Mouse (Mus musculus) MEL (cell line): Measurements from ENCODE around the gene Ube2q1. TPM values are rescaled to one million over a fixed set of nuclear protein-coding genes. Genes with fewer than 3 reads are reported as not detected.
A peak's percentile ranks its signal among the peaks of the same experiment; 100 is the strongest.

ENCODE experiments used
- DNase-seq: peaks from one replicate; pipeline ENCODE4 v3.0.0; 2011; ENCODE audit warnings: low read depth, low spot score
- H3K27ac ChIP-seq: 2 replicates; pipeline ENCODE4 v1.5.1; 2012; ENCODE audit warnings: low read depth, mild to moderate bottlenecking, control low read depth, low read length, moderate library complexity; ENCODE audit not compliant: control insufficient read depth
- H3K27me3 ChIP-seq, 2 experiments: fragments of 150-350 bp in 1 of 2; sonication (generic) in 1 of 2; 2 replicates each; pipeline ENCODE4 v1.6.1; 2012; ENCODE audit warnings: low read length in 2 of 2, mild to moderate bottlenecking in 2 of 2, improper control_type of control experiment in 1 of 2, moderate library complexity in 1 of 2; ENCODE audit not compliant: insufficient read depth in 2 of 2, control insufficient read depth in 1 of 2
- H3K36me3 ChIP-seq, 2 experiments: 2 replicates each; pipeline ENCODE4 v1.6.1; 2012 to 2014; ENCODE audit warnings: low read length in 2 of 2, improper control_type of control experiment in 1 of 2, inconsistent platforms in 1 of 2, mild to moderate bottlenecking in 1 of 2; ENCODE audit not compliant: insufficient read depth in 2 of 2, control insufficient read depth in 1 of 2
- H3K4me1 ChIP-seq, 2 experiments: fragments of 150-350 bp in 1 of 2; sonication (generic) in 1 of 2; 2 replicates each; pipeline ENCODE4 v1.6.1; 2012; ENCODE audit warnings: low read length in 2 of 2, improper control_type of control experiment in 1 of 2, mild to moderate bottlenecking in 1 of 2; ENCODE audit not compliant: insufficient read depth in 2 of 2, control insufficient read depth in 1 of 2
- H3K4me3 ChIP-seq, 2 experiments: fragments of 150-350 bp in 1 of 2; sonication (generic) in 1 of 2; 2 replicates each; pipeline ENCODE4 v1.5.1; 2012; ENCODE audit warnings: low read depth in 2 of 2, low read length in 2 of 2, mild to moderate bottlenecking in 2 of 2, moderate library complexity in 2 of 2, control low read depth in 1 of 2, improper control_type of control experiment in 1 of 2; ENCODE audit not compliant: control insufficient read depth in 1 of 2, insufficient read depth in 1 of 2
- H3K79me2 ChIP-seq: 2 replicates; pipeline ENCODE4 v1.6.1; 2012; ENCODE audit warnings: mild to moderate bottlenecking, low read length, moderate library complexity; ENCODE audit not compliant: control insufficient read depth, poor library complexity, insufficient read depth
- H3K9ac ChIP-seq: 2 replicates; pipeline ENCODE4 v1.6.1; 2012; ENCODE audit warnings: low read depth, mild to moderate bottlenecking, control low read depth, low read length, moderate library complexity; ENCODE audit not compliant: control insufficient read depth, poor library complexity, severe bottlenecking
- H3K9me3 ChIP-seq: fragments of 150-350 bp; sonication (generic); replicated peaks from 2 replicates; pipeline ENCODE4 v1.6.1; 2012; ENCODE audit warnings: mild to moderate bottlenecking, low read length, improper control_type of control experiment, moderate library complexity; ENCODE audit not compliant: insufficient read depth
- CTCF ChIP-seq, 3 experiments: IDR thresholded peaks in 2 of 3; conservative IDR thresholded peaks in 1 of 3; 2 replicates each; pipeline ENCODE4 v1.5.1; 2011 to 2012; ENCODE audit warnings: low read length in 3 of 3, low read depth in 2 of 3, mild to moderate bottlenecking in 2 of 3, improper control_type of control experiment in 1 of 3, inconsistent platforms in 1 of 3, mixed read lengths in 1 of 3, moderate library complexity in 1 of 3; ENCODE audit not compliant: control insufficient read depth in 1 of 3, insufficient read depth in 1 of 3, poor library complexity in 1 of 3, severe bottlenecking in 1 of 3
- ETS1 ChIP-seq: IDR thresholded peaks from 2 replicates; pipeline ENCODE4 v1.6.1; 2012; ENCODE audit warnings: low read depth, mild to moderate bottlenecking, inconsistent platforms, low read length, improper control_type of control experiment, moderate library complexity
- MAZ ChIP-seq: IDR thresholded peaks from 2 replicates; pipeline ENCODE4 v1.6.1; 2012; ENCODE audit warnings: low read depth, mild to moderate bottlenecking, inconsistent platforms, low read length, improper control_type of control experiment
- MXI1 ChIP-seq: IDR thresholded peaks from 2 replicates; pipeline ENCODE4 v1.6.1; 2011; ENCODE audit warnings: mild to moderate bottlenecking, low read depth, low read length, improper control_type of control experiment
- MYB ChIP-seq: IDR thresholded peaks from 2 replicates; pipeline ENCODE4 v1.6.1; 2011; ENCODE audit warnings: mild to moderate bottlenecking, low read depth, low read length, improper control_type of control experiment
- POLR2AphosphoS2 ChIP-seq: IDR thresholded peaks from 2 replicates; pipeline ENCODE4 v1.6.1; 2011; ENCODE audit warnings: low read length, improper control_type of control experiment
- RAD21 ChIP-seq: IDR thresholded peaks from 2 replicates; pipeline ENCODE4 v1.6.1; 2011; ENCODE audit warnings: mild to moderate bottlenecking, low read depth, low read length, improper control_type of control experiment
- SIN3A ChIP-seq: IDR thresholded peaks from 2 replicates; pipeline ENCODE4 v1.6.1; 2012; ENCODE audit warnings: low read length, improper control_type of control experiment, inconsistent platforms
- SMC3 ChIP-seq: IDR thresholded peaks from 2 replicates; pipeline ENCODE4 v1.6.1; 2011; ENCODE audit warnings: low read depth, low read length, improper control_type of control experiment
- TBP ChIP-seq: IDR thresholded peaks from 2 replicates; pipeline ENCODE4 v1.8.0; 2011; ENCODE audit warnings: low read depth, low read length, improper control_type of control experiment
- USF1 ChIP-seq: IDR thresholded peaks from 2 replicates; pipeline ENCODE4 v1.6.1; 2014; ENCODE audit warnings: low read depth, mild to moderate bottlenecking, inconsistent platforms, low read length, improper control_type of control experiment, moderate library complexity
- ZC3H11A ChIP-seq: IDR thresholded peaks from 2 replicates; pipeline ENCODE4 v1.6.1; 2012; ENCODE audit warnings: low read depth, mild to moderate bottlenecking, inconsistent platforms, low read length, improper control_type of control experiment
- ZKSCAN1 ChIP-seq: IDR thresholded peaks from 2 replicates; pipeline ENCODE4 v1.6.1; 2012; ENCODE audit warnings: low read depth, mild to moderate bottlenecking, inconsistent platforms, low read length, improper control_type of control experiment, moderate library complexity
- ZNF384 ChIP-seq: IDR thresholded peaks from 2 replicates; pipeline ENCODE4 v1.6.1; 2012; ENCODE audit warnings: low read depth, mild to moderate bottlenecking, inconsistent platforms, low read length, improper control_type of control experiment
- polyA plus RNA-seq, 2 experiments: library from polyadenylated mRNA; stranded (reverse) in 1 of 2; unstranded in 1 of 2; fragments of >175 nt in 1 of 2; fragments of >200 nt in 1 of 2; gene quantifications; 2 replicates each; pipeline versions ENCODE4 v1.2.1 to v1.2.4; 2012; ENCODE audit warnings: low replicate concordance in 2 of 2, low read depth in 1 of 2; ENCODE audit not compliant: insufficient read length in 2 of 2, insufficient read depth in 1 of 2, missing spikeins in 1 of 2
- total RNA-seq: library from RNA; depleted of rRNA; stranded (reverse); fragments of 300-350 nt; gene quantifications from 2 replicates; pipeline ENCODE4 v1.2.3, GENCODE M21; 2012

Gene Ube2q1
- total and polyA plus RNA-seq, 3 experiments, result 73.8 to 162 (median 89.0) TPM

- no peak overlapping the region for H3K27ac ChIP-seq
These were observed 21.2 kb downstream of the Ube2q1 start for GRCm38 (mm10) chr3:89794616-89795015.

GRCm38 (mm10) chr3:89795746-89796145, 22.3 kb downstream of the Ube2q1 start:
- Histone ChIP-seq H3K27me3 (no peaks in the 10 kb centered on the region), H3K79me2 (no peaks in the 10 kb centered on the region), H3K9ac (peak overlapping the region; percentile 34; the same call in 1 of the 2 replicates), H3K9me3 (no peaks in the 10 kb centered on the region), H3K4me3 (peak overlapping the region; percentile 5 to 45), H3K27ac (no peak overlapping the region), H3K4me1 (peaks cover 0 to 14% of the 10 kb centered on the region in 2 experiments; a peak in 2 of 4 replicates), H3K36me3 (peaks cover 0 to 4% of the 10 kb centered on the region in 2 experiments; a peak in 1 of 4 replicates)
- TF ChIP-seq RAD21 (peak; percentile 22), CTCF (IDR thresholded peaks at IDR 0.05 in 2 of 3, conservative IDR thresholded peaks at IDR 0.05 in 1 of 3; ENCODE audit: control insufficient read depth in 1 of 3, insufficient read depth in 1 of 3, low read depth in 2 of 3, low read length in 3 of 3, poor library complexity in 1 of 3, severe bottlenecking in 1 of 3) (peak; percentile 56 to 69 (median 57)), MAZ (0 out of 2 replicates have a peak, but pooled peaks have one; percentile 28), MXI1 (no peak), POLR2AphosphoS2 (no peak), ZC3H11A (no peak), SMC3 (peak; percentile 37), SIN3A (peak; percentile 42; the same call in 1 of the 2 replicates), ZNF384 (no peak), MYB (no peak), ZKSCAN1 (no peak)
- peak; percentile 57 for DNase-seq

More at GRCm38 (mm10) chr3:89794616-89795015, 21.2 kb downstream of the Ube2q1 start:
- Histone ChIP-seq H3K27me3 (no peaks in the 10 kb centered on the region; a peak in 1 of 4 replicates), H3K9ac (no peak overlapping the region), H3K4me1 (peaks cover 0 to 14% of the 10 kb centered on the region in 2 experiments; a peak in 2 of 4 replicates), H3K4me3 (no peak overlapping the region), H3K36me3 (peaks cover 0 to 4% of the 10 kb centered on the region in 2 experiments; a peak in 1 of 4 replicates), H3K79me2 (no peaks in the 10 kb centered on the region), H3K9me3 (no peaks in the 10 kb centered on the region)
- TF ChIP-seq SMC3, result peak; percentile 40
- TF ChIP-seq RAD21, result peak; percentile 31
- TF ChIP-seq ZC3H11A, result no peak
- TF ChIP-seq ETS1, result no peak
- peak in 2 of 3 experiments; percentile 38 to 45; a peak in 4 of 6 replicates for TF ChIP-seq CTCF (IDR thresholded peaks at IDR 0.05 in 2 of 3, conservative IDR thresholded peaks at IDR 0.05 in 1 of 3; ENCODE audit: control insufficient read depth in 1 of 3, insufficient read depth in 1 of 3, low read depth in 2 of 3, low read length in 3 of 3, poor library complexity in 1 of 3, severe bottlenecking in 1 of 3)
- no peak for TF ChIP-seq TBP
- no peak for DNase-seq

- DNase-seq, result peak; percentile 45
- H3K4me3 ChIP-seq, result peak overlapping the region; percentile 5 to 45
- peak overlapping the region; percentile 44 for H3K9ac ChIP-seq
- peaks cover 0 to 14% of the 10 kb centered on the region in 2 experiments; a peak in 2 of 4 replicates for H3K4me1 ChIP-seq
- no peaks in the 10 kb centered on the region for H3K27me3 ChIP-seq
- no peaks in the 10 kb centered on the region for H3K9me3 ChIP-seq
- TF ChIP-seq SMC3 (no peak), USF1 (peak; percentile 61; the same call in 1 of the 2 replicates)
- H3K27ac ChIP-seq, result no peak overlapping the region
- no peaks in the 10 kb centered on the region for H3K79me2 ChIP-seq
- H3K36me3 ChIP-seq, result peaks cover 0 to 4% of the 10 kb centered on the region in 2 experiments; a peak in 2 of 4 replicates
These were observed 22.9 kb downstream of the Ube2q1 start for GRCm38 (mm10) chr3:89796358-89796757.
